ENCODE assay signal across 8 mouse cellular contexts in the genomic region with DNA sequence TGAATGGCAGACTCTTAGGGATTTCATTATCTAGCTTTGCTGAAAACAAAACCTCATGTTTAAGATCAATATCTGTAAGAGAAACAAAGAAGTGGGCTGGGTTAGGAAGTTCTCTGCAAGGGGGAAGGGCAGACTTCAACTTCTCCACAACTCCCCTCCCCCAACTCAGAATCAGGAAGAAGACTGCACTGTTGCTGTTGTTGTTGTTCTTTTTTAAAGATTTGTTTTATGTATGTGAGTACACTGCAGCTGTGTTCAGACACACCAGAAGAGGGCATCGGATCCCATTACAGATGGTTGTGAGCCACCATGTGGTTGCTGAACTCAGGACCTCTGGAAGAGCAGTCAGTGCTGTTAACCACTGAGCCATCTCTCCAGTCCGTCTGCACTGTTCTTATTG.
DNase-seq lines count a peak whose midpoint lies in the region; ATAC-seq and TF ChIP-seq lines count a peak whose summit lies in the region.
"Not testable (repeated sequence)": the region's sequence is repeated elsewhere in the genome, so short reads cannot be mapped to it uniquely, and the experiment has no call there.

No protein-coding gene starts in this region.

- not testable (repeated sequence) for TF ChIP-seq POLR2A in lung, adult 2 months (IDR thresholded peaks at IDR 0.05; ENCODE audit: borderline replicate concordance, extremely low read depth, low read depth, low read length)

- H3K9me3 ChIP-seq in kidney, postnatal 0 days (replicated peaks; ENCODE audit: low read length): not testable (repeated sequence)

- 85% methylated on average over 2 of the region's 2 CpGs for WGBS in kidney, postnatal 0 days
- 58% methylated on average over 2 of the region's 2 CpGs for WGBS in lung, adult 2 months
- WGBS in macrophage (ENCODE audit: missing documents): 44% methylated on average over 2 of the region's 2 CpGs

- not testable (repeated sequence) for H3K9ac ChIP-seq in kidney, postnatal 0 days (ENCODE audit: low read depth, low read length)

- H3K27ac ChIP-seq in kidney, postnatal 0 days: not testable (repeated sequence)
- peak overlapping the region; percentile 89 for H3K27ac ChIP-seq in macrophage

- H3K4me2 ChIP-seq in kidney, postnatal 0 days (ENCODE audit: low read length): not testable (repeated sequence)

- not testable (repeated sequence) for H3K27me3 ChIP-seq in kidney, postnatal 0 days (ENCODE audit: insufficient read depth, low read length)

- not testable (repeated sequence) for H3K4me1 ChIP-seq in kidney, postnatal 0 days (replicated peaks; ENCODE audit: insufficient read depth, low read length); lung, adult 2 months (ENCODE audit: control insufficient read depth, insufficient read depth, low read length)

- 0 out of 2 replicates have a peak, but pooled peaks have one; percentile 4 for TF ChIP-seq CTCF in kidney, postnatal 0 days (IDR thresholded peaks at IDR 0.05; ENCODE audit: low read depth)
- not testable (repeated sequence) for TF ChIP-seq CTCF in lung, adult 2 months (IDR thresholded peaks at IDR 0.05; ENCODE audit: insufficient read depth, low read length)

- not testable (repeated sequence) for H3K4me3 ChIP-seq in kidney, postnatal 0 days (replicated peaks; ENCODE audit: low read depth, low read length); lung, adult 2 months (replicated peaks; ENCODE audit: extremely low read depth, low read depth, low read length); macrophage (ENCODE audit: inconsistent target)

- H3K79me2 ChIP-seq in macrophage (ENCODE audit: inconsistent target): not testable (repeated sequence)

- H3K36me3 ChIP-seq in kidney, postnatal 0 days (ENCODE audit: insufficient read depth, low read length); macrophage (ENCODE audit: inconsistent target): not testable (repeated sequence)

- DNase-seq in A20 (ENCODE audit: low read depth, low spot score) (peak; percentile 45), NIH3T3 (ENCODE audit: low read depth) (peak; percentile 7)
- peak; percentile 30 to 43 for DNase-seq in heart, adult 18-20 months
- peak; percentile 21 for DNase-seq in kidney, postnatal 0 days (ENCODE audit: low spot score)
- DNase-seq in lung, adult 2 months: peak; percentile 8
- DNase-seq in thymus, postnatal 25 days: peak; percentile 23

- not testable (repeated sequence) for ATAC-seq in kidney, postnatal 0 days (replicated peaks; ENCODE audit: low FRiP score, low read depth)
- ATAC-seq in neutrophil, adult 5-6 weeks (ENCODE audit: extremely low read depth, insufficient number of reproducible peaks, low FRiP score, poor library complexity, severe bottlenecking): peak; percentile 77; the same call in 1 of the 2 replicates
